Mouse (Mus musculus): ENCODE results near the gene Cd300lf. TPM values are rescaled to one million over a fixed set of nuclear protein-coding genes. Genes with fewer than 3 reads are reported as not detected.

Cd300lf gene
- polyA plus RNA-seq, 1 experiment, result 0.66 TPM

- no peak for DNase-seq (ENCODE audit: low read depth)
Observed at GRCm38 (mm10) chr11:115160883-115161577, 27.2 kb upstream of the Cd300lf start.

GRCm38 (mm10) chr11:115160016-115160797 is 26.4 kb upstream of the Cd300lf start:
- DNase-seq (ENCODE audit: low read depth), result no peak

- DNase-seq (ENCODE audit: low read depth), result no peak
Observed at GRCm38 (mm10) chr11:115157933-115158719, 24.3 kb upstream of the Cd300lf start.

- no peak for DNase-seq (ENCODE audit: low read depth)
Observed at GRCm38 (mm10) chr11:115155053-115155634, 21.4 kb upstream of the Cd300lf start.

GRCm38 (mm10) chr11:115153699-115154292 is 20.0 kb upstream of the Cd300lf start:
- DNase-seq (ENCODE audit: low read depth), result no peak

- no peak for DNase-seq (ENCODE audit: low read depth)
Observed at GRCm38 (mm10) chr11:115153088-115153487, 19.3 kb upstream of the Cd300lf start.

- no peak for DNase-seq (ENCODE audit: low read depth)
Observed at GRCm38 (mm10) chr11:115151755-115152429, 18.1 kb upstream of the Cd300lf start.

GRCm38 (mm10) chr11:115150741-115151254 is 17.0 kb upstream of the Cd300lf start:
- no peak for DNase-seq (ENCODE audit: low read depth)

GRCm38 (mm10) chr11:115147813-115148212 is 14.0 kb upstream of the Cd300lf start:
- DNase-seq (ENCODE audit: low read depth), result no peak

- no peak for DNase-seq (ENCODE audit: low read depth)
Observed at GRCm38 (mm10) chr11:115141970-115142369, 8.2 kb upstream of the Cd300lf start.

GRCm38 (mm10) chr11:115138597-115139262 is 4.9 kb upstream of the Cd300lf start:
- DNase-seq (ENCODE audit: low read depth), result no peak

GRCm38 (mm10) chr11:115131768-115132381 is 1.9 kb downstream of the Cd300lf start:
- no peak for DNase-seq (ENCODE audit: low read depth)

- no peak for DNase-seq (ENCODE audit: low read depth)
Observed at GRCm38 (mm10) chr11:115129508-115130126, 4.2 kb downstream of the Cd300lf start.

- DNase-seq (ENCODE audit: low read depth), result no peak
Observed at GRCm38 (mm10) chr11:115128483-115128882, 5.3 kb downstream of the Cd300lf start.

GRCm38 (mm10) chr11:115119409-115119808 is 14.4 kb downstream of the Cd300lf start:
- DNase-seq (ENCODE audit: low read depth), result no peak

- no peak for DNase-seq (ENCODE audit: low read depth)
Observed at GRCm38 (mm10) chr11:115112196-115112595, 21.6 kb downstream of the Cd300lf start.

GRCm38 (mm10) chr11:115110271-115110670 is 23.5 kb downstream of the Cd300lf start:
- no peak for DNase-seq (ENCODE audit: low read depth)

- no peak for DNase-seq (ENCODE audit: low read depth)
Observed at GRCm38 (mm10) chr11:115108176-115108575, 25.6 kb downstream of the Cd300lf start.

GRCm38 (mm10) chr11:115107403-115107916 is 26.3 kb downstream of the Cd300lf start:
- DNase-seq (ENCODE audit: low read depth), result no peak
